Mouse (Mus musculus) heart, postnatal 25 days (tissue): ENCODE measurements around the gene Knstrn. TPM values are rescaled to one million over a fixed set of nuclear protein-coding genes. Genes with fewer than 3 reads are reported as not detected.

ENCODE experiments used
- DNase-seq: peaks from one replicate; pipeline ENCODE4 v3.0.0; 2022; ENCODE audit warnings: low spot score
- intact Hi-C: fragments of 180-260 bp; cut with DNase I; formaldehyde crosslinking; loops from one replicate; pipeline ENCODE4 v1.15.1; 2025
- total RNA-seq, 2 experiments: library from RNA; stranded (reverse); gene quantifications; 2 replicates each; pipeline ENCODE4 v1.2.3; 2021

Knstrn gene
- total RNA-seq, 2 experiments from 2014 or later, result 1.4 to 1.6 TPM

DNA sequence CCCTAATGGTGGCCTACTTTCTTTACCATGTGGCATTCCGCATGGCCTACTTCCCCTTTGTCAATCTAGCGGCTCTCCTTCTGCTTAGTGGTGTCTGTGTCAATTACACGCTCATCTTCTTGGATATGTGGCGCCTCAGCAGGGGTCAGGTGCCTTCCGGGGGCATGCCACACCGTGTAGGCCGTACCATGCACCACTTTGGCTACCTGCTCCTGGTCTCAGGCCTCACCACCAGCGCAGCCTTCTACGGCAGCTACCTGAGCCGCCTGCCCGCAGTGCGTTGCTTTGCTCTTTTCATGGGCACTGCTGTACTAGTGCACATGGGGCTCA lies 23.6 kb upstream of the Knstrn start:
- no peak for DNase-seq
- intact Hi-C loops, result loop anchor here (1.0 kb wide), 1 partner anchor 93 kb away; no protein-coding TSS in a partner anchor

DNA sequence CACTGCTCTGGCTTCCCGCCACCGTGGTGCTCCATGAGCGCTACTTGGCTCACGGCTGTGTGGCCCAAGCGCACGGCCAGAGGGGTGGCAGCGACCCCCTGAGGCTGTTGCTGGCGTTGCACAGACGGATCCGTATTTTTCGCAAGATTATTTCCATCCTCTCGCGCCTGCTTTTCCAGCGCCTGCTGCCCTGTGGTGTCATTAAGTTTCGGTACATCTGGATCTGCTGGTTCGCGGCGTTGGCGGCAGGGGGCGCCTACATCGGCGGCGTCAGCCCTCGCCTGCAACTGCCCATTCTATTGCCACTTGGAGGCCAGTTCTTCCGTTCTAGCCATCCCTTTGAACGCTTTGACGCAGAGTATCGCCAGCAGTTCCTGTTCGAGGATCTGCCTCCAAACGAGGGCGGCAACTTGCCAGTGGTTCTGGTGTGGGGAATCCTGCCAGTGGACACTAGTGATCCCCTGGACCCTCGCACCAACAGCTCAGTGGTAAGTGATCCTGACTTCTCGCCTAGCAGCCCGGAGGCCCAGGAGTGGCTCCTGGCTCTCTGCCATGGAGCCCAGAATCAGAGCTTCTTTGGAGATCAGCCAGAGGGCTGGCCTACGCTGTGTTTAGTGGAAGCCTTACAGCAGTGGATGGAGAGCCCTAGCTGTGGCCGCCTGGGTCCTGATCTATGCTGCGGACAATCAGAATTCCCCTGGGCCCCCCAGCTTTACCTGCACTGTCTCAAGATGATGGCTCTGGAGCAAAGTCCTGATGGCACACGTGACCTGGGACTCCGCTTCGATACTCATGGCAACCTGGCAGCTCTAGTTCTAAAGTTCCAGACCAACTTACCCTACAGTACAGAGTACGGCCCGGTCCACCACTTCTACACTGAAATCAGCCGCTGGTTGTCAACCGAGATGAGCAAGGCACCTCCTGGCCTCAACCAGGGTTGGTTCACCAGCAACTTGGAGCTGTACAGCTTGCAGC lies 23.0 kb upstream of the Knstrn start:
- peak; percentile 40 for DNase-seq
- intact Hi-C loops, result loop anchor here (1.0 kb wide), 1 partner anchor 92 kb away; no protein-coding TSS in a partner anchor

DNA sequence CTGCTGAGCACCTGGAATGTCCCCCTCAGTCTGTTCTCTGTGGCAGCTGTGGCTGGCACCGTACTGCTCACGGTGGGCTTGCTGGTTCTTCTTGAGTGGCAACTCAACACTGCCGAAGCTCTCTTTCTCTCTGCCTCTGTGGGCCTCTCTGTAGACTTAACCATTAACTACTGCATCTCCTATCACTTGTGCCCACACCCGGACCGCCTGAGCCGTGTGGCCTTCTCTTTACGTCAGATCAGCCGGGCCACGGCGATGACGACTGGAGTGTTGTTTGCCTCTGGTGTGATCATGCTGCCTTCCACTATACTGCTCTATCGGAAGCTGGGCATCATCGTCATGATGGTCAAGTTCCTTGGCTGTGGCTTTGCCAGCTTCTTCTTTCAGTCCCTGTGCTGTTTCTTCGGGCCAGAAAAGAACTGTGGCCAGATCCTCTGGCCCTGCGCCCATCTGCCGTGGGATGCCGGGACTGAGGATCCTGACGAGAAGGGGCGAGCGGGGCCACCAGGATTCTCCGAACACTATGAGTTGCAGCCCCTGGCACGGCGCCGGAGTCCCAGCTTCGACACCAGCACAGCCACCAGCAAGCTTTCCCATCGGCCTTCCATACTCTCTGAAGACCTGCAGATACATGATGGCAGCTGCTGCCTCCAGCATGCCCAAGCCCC lies 22.1 kb upstream of the Knstrn start:
- no peak for DNase-seq
- intact Hi-C loops, result no loop called here

DNA sequence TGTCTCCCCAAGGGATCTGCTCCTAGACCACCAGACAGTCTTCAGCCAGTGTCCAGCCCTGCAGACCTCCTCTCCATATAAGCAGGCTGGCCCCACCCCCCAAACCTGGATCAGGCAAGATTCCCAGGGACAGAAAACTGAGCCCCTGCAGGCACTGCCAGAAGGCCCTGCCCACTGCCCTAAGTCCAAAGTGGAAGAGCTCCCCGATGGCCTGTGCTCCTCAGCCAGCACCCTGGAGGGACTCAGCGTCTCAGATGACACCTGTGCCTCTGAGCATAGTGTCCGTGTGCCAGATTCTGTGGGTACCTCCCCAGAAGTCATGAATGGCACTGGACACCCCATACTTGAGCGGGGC lies 21.6 kb upstream of the Knstrn start:
- DNase-seq, result no peak
- intact Hi-C loops, result no loop called here

DNA sequence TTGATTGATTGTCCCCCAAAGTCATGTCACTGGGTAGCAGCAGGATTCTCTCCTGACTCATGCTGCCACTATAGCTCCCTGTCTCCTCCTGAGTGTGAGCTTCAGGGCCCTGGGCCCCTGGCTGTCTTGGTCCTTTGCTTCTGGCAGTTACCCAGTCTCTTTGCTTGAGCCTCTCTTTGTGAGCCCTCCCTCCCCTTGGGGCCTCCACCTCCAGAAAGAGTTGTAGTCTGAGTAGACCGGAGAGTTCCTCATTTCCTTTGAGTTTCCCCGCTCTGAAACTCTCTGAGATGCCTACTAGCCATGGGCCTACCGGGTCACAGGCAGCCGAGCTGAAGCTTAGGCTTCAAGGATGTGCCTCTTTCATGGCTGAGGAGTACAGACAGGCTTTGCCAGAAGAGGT lies 20.2 kb upstream of the Knstrn start:
- no peak for DNase-seq
- intact Hi-C loops, result no loop called here

DNA sequence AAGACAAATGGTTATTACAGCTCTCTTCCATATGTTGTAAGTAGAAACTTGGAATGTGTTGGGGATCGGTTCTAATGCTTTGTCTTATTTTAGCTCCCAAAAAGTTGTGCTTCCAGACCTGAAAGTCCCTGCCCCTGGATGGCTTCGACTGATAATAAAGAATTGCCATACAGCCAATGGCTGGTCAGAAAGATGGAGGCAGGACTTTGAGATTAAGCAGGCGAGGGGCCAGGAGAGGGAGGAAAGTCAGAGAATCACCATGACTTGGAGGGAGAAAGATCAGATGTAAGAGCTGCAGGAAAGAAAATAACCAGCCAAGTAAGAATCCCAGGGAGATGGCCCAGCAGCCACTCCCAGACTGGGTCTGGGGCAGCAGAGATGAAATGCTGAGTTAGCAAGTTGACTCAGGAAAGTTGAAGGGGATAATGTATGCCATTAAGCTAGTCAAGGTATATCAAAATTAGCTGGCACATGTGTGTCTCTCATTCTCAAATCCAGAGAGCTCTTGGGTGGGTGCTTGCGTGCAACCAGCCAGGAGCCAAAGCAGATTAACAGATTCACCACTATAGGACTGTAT lies 11.2 kb upstream of the Knstrn start:
- intact Hi-C loops, result no loop called here
- no peak for DNase-seq

DNA sequence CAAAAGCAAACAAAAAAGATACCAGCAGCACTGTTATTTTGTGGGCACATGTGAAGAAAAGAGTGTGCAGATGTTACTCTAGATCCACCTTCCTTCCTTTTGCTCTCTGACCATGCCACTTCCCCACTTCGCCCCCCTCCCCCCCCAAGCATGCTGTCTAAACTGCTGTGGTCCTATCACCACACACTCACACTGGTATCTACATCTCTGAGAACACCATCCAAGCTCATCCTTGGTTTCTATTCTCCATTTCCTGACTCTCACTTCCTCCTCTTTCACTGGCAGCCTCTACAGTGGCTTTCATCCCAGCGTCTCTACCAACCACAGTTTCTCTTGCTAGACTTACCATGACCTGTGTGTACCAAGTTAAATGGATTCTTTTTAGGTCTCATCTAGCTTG lies 9.3 kb upstream of the Knstrn start:
- intact Hi-C loops, result no loop called here
- no peak for DNase-seq

DNA sequence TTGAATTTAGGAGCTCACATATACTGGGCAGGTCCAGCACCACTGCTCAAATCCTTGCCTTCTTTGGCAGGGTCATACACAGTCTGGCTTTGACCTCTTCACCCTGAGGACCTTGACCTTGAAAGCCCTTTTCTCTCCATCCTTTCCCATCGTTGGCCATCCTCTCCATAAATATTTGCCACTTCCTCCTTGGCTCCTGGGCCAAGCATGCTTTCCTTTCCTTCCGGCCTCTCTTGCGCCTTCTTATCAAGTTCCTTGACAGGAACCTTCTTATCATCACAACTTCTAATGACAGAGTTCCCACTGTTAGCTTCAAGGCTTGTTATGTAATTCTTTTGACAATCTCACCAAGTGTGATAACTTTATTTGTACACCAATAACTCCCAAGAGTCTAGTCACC lies 8.7 kb upstream of the Knstrn start:
- intact Hi-C loops, result no loop called here
- DNase-seq, result no peak

DNA sequence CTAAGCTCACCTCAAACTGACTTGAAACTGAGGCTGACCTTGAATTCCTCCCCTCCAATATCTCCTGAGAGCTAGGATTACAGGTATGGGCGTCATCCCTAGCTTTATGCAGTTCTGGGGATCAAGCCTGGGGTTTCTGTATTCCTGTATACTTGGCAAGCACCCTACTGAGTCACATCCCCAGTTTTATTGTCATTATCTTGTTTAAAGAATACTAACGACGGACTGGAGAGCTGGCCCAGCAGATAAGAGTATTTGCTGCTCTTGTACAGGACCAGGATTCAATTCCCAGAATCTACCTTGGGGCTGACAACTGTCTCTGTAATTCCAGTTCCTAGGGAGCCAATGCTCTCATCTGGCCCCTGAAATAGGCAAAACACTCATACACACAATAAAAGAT lies 8.0 kb upstream of the Knstrn start:
- no peak for DNase-seq
- intact Hi-C loops, result no loop called here

DNA sequence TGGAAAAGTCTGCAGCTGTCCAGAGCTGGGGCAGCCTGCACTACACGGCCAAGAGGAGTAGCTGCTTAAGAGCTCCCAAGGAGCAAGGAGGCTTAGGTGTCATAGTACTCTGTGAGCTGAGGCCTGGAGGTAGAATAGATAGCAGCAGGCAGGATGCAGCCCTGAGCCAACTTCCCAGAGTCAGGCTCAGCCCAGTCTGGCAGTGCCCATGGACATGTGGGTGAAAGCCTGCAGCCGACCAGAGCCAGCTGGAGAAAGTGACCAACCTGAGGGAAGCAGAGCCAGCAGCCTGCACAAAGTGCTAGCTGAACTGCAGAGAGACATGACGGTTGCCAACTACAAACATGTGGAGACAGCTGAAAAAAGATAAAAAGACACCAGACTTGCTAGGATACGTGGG lies 6.9 kb upstream of the Knstrn start:
- intact Hi-C loops, result no loop called here
- peak; percentile 22 for DNase-seq

DNA sequence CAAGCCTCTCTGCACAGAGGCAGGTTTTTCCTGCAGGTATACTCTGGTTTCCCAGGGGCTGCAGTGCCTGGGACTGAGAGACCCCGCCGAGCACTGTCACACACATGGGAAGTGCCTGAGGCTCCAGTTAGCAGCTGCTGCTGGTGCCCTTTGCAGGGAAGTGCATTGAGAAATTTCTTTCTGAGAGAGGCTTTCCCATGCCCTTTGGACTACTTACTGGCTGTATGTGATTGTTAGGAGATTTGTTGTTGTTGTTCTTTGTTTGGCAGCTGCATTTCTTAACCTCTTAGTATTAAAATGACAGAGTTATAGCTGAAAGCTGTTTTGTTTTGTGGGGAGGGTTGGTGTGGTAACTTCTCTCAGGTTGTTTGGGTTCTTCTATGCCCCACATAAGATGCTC lies 2.9 kb upstream of the Knstrn start:
- intact Hi-C loops, result loop anchor here (5.0 kb wide), 1 partner anchor 71 kb away; no protein-coding TSS in a partner anchor
- DNase-seq, result no peak

DNA sequence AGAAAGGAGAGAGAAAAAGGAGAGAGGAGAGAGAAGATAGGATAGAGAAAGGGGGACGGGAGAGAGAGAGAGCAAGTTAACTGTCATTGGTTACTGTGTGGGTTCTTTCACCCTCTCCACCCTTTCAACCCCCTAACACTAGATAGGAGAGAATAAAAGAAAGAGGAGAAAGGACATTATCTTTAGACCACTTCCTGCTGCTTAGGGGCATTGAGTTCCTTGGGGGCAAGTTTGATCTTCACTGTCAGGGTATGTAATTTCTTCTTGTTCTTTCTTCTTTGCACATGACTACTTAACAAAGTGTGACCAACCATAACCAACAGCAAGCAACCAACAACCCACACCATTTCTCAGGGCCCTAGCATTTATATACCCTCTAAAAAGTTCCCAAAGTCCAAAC lies 1.1 kb upstream of the Knstrn start:
- intact Hi-C loops, result loop anchor here (5.0 kb wide), 1 partner anchor 70 kb away; no protein-coding TSS in a partner anchor
- DNase-seq, result no peak

DNA sequence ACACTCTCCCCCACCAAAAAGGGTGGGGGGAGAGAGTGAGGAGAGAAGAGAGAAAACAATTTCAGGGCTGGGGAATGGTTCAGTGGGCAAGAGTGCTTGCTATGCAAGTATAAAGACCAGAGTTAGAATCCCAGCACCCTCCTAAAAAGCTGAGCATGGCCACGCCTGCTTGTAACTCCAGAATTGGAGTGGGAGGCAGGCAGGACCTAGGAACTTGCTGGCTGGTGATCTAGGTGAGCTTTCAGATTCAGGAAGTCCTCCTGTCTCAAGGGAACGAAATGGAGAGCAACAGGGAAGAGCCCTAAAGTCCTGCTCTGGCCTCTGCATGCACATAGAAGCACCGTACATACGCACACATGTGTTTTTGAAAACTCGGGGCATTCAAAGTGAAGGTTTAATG lies 9.0 kb downstream of the Knstrn start:
- intact Hi-C loops, result no loop called here
- DNase-seq, result no peak

DNA sequence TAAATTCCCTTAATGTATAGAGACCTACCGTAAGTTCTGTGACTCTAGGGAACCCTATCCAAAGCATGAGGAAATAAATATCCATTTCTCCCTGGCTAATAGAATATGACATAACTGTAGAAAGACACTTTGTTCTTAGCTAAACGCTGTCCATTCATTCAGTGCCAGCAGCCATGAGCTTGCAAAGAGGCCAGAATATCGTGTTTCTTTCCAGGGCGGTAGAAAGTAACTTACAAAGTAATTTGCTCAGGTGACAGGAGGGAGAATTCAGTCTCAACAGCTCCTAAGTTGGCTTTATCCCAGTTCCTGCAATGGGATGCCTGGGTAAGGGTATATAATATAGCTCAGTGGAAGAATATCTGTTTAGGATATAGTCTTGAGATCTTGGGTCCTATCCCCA lies 10.6 kb downstream of the Knstrn start:
- intact Hi-C loops, result no loop called here
- DNase-seq, result no peak

DNA sequence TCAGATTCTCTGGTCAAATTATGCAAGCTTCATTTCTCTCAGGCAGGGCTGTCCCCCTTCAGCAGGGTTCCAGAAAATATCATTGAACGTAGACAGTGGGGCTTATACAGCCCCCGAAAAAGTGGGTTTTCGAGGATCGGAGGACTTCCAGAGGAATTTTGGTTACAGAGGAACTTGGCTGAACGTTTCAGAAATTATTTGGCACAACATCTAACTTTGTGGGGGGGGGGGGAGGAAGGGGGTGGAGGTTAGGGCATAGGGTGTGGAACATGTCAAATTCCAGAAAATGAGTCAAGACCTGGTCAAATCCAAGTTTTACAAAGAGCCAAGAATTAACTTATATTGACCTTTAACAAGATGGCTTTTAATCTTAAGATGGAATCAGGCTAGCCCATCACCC lies 15.3 kb downstream of the Knstrn start:
- intact Hi-C loops, result no loop called here
- no peak for DNase-seq

DNA sequence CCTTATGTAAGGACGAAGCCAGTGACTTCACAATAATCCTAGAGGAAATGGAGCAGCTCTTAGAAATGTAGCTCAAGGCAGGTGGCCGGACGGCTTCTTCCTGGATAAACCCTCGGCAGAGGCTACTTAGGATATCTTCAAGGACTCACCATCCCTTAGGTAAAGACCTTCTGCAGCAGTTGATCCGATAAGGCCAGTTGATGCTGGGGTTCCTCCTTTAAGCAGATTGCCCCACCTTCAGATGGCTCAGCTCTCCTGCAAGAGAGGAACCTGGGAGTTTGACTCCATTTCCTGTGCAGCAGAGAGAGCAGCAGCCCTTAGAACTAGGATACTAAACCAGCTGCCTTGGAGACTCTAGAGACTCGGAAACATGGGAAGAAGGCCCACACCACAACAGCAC lies 20.3 kb downstream of the Knstrn start:
- intact Hi-C loops, result no loop called here
- DNase-seq, result no peak

DNA sequence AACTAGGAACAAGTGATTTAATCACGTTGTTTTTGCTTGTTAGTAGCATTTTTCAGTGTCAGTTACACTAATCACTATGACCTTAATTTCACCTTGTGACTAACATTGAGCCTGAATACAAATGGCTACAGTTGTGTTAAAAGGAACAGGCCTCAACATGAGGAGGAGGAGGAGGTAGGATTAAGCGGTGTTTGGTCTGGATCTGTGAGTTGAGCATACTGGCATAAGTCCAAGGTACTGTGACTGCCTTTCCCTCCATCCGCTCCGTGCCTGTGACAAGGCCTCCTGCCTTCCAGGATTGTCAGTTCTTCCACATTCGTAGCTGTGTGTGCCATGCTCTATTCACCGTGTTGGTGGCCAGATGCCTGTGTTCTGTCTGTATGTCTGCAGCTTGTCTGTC lies 21.3 kb downstream of the Knstrn start:
- DNase-seq, result no peak
- intact Hi-C loops, result no loop called here

DNA sequence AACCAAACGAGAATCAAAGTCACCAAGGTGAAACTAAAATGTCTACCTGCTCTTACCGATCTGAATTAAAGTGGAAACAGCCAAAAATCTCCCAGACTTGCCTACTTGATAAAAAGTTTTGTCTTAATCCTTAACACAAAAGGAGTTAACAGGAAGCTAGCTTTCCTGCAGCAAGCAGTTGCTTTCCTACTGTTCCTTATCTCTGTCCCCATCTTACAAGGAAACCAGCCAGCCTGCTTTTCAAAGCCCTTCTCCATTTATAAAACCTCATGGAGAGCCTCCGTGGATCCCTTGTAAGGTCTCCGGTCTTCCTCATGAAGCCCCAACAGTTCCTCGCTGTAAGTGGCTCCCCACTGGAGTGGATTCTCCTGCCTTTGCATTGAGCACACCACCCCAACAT lies 24.5 kb downstream of the Knstrn start:
- DNase-seq, result no peak
- intact Hi-C loops, result no loop called here

DNA sequence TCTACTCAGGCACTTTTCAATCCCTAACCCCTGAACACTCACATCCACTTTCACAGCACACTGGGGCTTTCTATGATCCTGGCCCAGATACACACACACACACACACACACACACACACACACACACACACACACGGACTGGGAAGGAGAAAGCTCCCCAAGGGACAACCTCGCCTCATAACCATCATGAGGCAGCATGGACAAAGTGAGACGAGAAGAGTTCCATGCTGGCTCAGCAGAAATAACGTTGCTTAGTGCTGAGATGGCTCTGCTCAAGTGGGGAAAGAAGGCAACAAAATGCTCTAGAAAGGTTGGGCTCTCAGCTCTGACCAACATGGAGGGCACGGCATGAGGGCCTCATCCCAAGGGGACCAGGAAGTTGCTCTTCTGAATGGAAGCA lies 27.4 kb downstream of the Knstrn start:
- intact Hi-C loops, result no loop called here
- DNase-seq, result no peak

DNA sequence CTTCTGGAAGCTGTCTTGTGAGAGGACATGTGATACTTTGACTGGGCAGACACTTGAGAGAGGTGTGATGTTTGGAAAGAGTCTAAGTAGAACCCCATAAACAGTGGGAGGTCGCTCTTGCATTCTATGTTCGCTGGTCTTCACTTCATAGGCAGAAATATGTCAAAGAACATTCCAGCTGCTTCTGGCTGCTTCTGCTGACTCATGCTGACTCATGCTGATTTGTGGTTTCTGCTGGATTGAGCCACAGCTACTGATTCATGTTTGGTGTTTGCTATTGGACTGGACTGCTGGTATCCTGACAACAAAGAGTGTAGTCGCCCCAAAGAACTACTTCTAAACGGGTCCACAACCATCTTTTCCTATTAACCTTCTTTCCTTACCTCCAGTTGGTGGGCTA lies 28.0 kb downstream of the Knstrn start:
- intact Hi-C loops, result no loop called here
- no peak for DNase-seq

DNA sequence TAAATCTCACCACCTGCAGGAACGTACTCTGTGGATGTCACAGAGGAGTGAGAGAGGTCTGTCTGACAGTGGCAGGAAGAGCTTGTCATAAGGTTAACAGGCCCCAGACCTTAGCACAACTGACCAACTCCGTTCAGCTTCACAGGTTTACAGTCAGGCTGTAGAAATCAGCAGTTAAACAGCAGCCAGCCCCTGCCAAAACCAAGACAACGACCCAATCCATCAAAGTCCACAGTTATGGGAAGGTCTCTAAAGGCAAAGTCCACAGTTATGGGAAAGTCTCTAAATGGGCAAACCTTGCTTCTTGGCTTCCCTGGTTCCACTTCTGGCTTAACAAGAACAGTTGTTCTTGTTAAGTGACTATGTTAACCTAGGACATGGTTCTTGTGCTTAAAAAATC lies 30.6 kb downstream of the Knstrn start:
- intact Hi-C loops, result no loop called here
- DNase-seq, result no peak
